Mouse (Mus musculus) midbrain, embryonic 12.5 days (tissue): ENCODE data around the gene Hmx3. TPM values are rescaled to one million over a fixed set of nuclear protein-coding genes. Genes with fewer than 3 reads are reported as not detected.

ENCODE experiments used
- ATAC-seq: fragments of 200-750 bp; cut with Nextera tagmentation; 2 replicates; pipeline ENCODE4 v1.8.0; 2017; ENCODE audit warnings: low read depth, moderate TSS enrichment, moderate library complexity; ENCODE audit not compliant: low FRiP score
- H3K27ac ChIP-seq: fragments of 300-500 bp; sonication (generic); replicated peaks from 2 replicates; pipeline ENCODE4 v1.5.1; 2016; ENCODE audit warnings: mild to moderate bottlenecking
- H3K27me3 ChIP-seq: fragments of 300-500 bp; sonication (generic); 2 replicates; pipeline ENCODE4 v1.6.1; 2016; ENCODE audit warnings: mild to moderate bottlenecking
- H3K36me3 ChIP-seq: fragments of 300-500 bp; sonication (generic); 2 replicates; pipeline ENCODE4 v1.6.1; 2016
- H3K4me1 ChIP-seq: fragments of 300-500 bp; sonication (generic); 2 replicates; pipeline ENCODE4 v1.6.1; 2016
- H3K4me2 ChIP-seq: fragments of 300-500 bp; sonication (generic); replicated peaks from 2 replicates; pipeline ENCODE4 v1.6.1; 2016; ENCODE audit warnings: mild to moderate bottlenecking, moderate library complexity
- H3K4me3 ChIP-seq: fragments of 300-500 bp; sonication (generic); 2 replicates; pipeline ENCODE4 v1.5.1; 2016; ENCODE audit warnings: mild to moderate bottlenecking
- H3K9ac ChIP-seq: fragments of 300-500 bp; sonication (generic); replicated peaks from 2 replicates; pipeline ENCODE4 v1.6.1; 2016; ENCODE audit warnings: mild to moderate bottlenecking, moderate library complexity
- H3K9me3 ChIP-seq: fragments of 300-500 bp; sonication (generic); 2 replicates; pipeline ENCODE4 v1.6.1; 2016; ENCODE audit warnings: mild to moderate bottlenecking
- WGBS: fragments of 180-500 bp; shearing (Covaris S2); methylation state at CpG from one replicate; pipeline ENCODE4 v1.1.7; 2016; 5-methylcytosine and 5-hydroxymethylcytosine counted together
- polyA plus RNA-seq: library from polyadenylated mRNA; unstranded; fragments of >200 nt; fragmentation: Nextera tagmentation; extraction: Ambion mirVana; gene quantifications from 2 replicates; pipeline ENCODE4 v1.2.1, GENCODE M21; 2016

Hmx3 gene
- polyA plus RNA-seq, 1 experiment from 2014 or later, result 0.11 TPM

GRCm38 (mm10) chr7:131559986-131560696 lies 17.5 kb downstream of the Hmx3 start, which contains the start of gene Bub3:
TSS of gene Bub3 (plus strand) at chr7:131560222.
- H3K36me3 ChIP-seq, result peaks cover 26% of the 10 kb centered on the region
- WGBS, result under 1% methylated on average over 45 of the region's 51 CpGs
- H3K4me3 ChIP-seq, result peak within 1 kb of the TSS; percentile 80
- H3K9ac ChIP-seq, result peak within 1 kb of the TSS; percentile 80
- H3K4me1 ChIP-seq, result peaks cover 31% of the 10 kb centered on the region
- peaks cover 41% of the 10 kb centered on the region for H3K27me3 ChIP-seq
- peak; percentile 93 for ATAC-seq
- peak within 1 kb of the TSS; percentile 90 for H3K27ac ChIP-seq
- no peaks in the 10 kb centered on the region for H3K9me3 ChIP-seq
- H3K4me2 ChIP-seq, result peak within 1 kb of the TSS; percentile 76

GRCm38 (mm10) chr7:131560697-131561042 lies 18.0 kb downstream of the Hmx3 start:
- WGBS, result under 1% methylated on average over 14 of the region's 14 CpGs
- peak overlapping the region; percentile 90 for H3K27ac ChIP-seq
- peaks cover 28% of the 10 kb centered on the region for H3K36me3 ChIP-seq
- H3K27me3 ChIP-seq, result peaks cover 36% of the 10 kb centered on the region
- no peaks in the 10 kb centered on the region for H3K9me3 ChIP-seq
- H3K4me2 ChIP-seq, result peak overlapping the region; percentile 76
- peak overlapping the region; percentile 80 for H3K9ac ChIP-seq
- H3K4me1 ChIP-seq, result peaks cover 29% of the 10 kb centered on the region
- H3K4me3 ChIP-seq, result peak overlapping the region; percentile 80
- ATAC-seq, result peak; percentile 59

DNA sequence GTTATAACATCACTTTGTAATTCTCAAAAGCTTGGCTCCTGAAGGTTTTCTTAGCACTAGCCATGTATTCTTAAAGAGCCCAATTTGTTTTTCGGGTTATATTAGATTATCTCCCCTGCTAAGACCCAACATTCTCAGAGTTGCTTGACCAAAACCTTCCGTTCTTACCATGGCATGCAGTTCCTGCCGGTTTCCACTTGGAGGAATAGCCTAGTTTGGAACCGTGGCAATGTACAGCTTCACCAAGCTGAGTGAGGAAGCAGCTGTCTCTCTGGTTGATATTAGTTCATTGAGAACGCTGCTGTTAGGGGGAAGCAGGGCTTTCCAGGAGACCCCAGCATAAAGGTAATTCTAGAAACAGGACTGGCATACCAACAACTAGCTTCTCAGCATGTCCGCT lies 32.6 kb downstream of the Hmx3 start:
- no peak overlapping the region for H3K9ac ChIP-seq
- H3K36me3 ChIP-seq, result peaks cover 38% of the 10 kb centered on the region
- no peak for ATAC-seq
- H3K4me1 ChIP-seq, result no peaks in the 10 kb centered on the region
- H3K9me3 ChIP-seq, result no peaks in the 10 kb centered on the region
- H3K4me3 ChIP-seq, result no peak overlapping the region
- 79% methylated on average over 6 of the region's 6 CpGs for WGBS
- no peak overlapping the region for H3K4me2 ChIP-seq
- H3K27ac ChIP-seq, result no peak overlapping the region
- no peaks in the 10 kb centered on the region for H3K27me3 ChIP-seq

GRCm38 (mm10) chr7:131582178-131582577 lies 39.5 kb downstream of the Hmx3 start:
- H3K9ac ChIP-seq, result no peak overlapping the region
- H3K4me3 ChIP-seq, result no peak overlapping the region
- 68% methylated on average over 9 of the region's 9 CpGs for WGBS
- H3K4me2 ChIP-seq, result no peak overlapping the region
- no peaks in the 10 kb centered on the region for H3K36me3 ChIP-seq
- H3K9me3 ChIP-seq, result no peaks in the 10 kb centered on the region
- no peaks in the 10 kb centered on the region for H3K4me1 ChIP-seq
- H3K27ac ChIP-seq, result no peak overlapping the region
- no peak for ATAC-seq
- H3K27me3 ChIP-seq, result peaks cover 13% of the 10 kb centered on the region

- ATAC-seq, result no peak
- Histone ChIP-seq H3K4me3 (no peak overlapping the region), H3K27me3 (peaks cover 22% of the 10 kb centered on the region), H3K4me1 (no peaks in the 10 kb centered on the region), H3K27ac (no peak overlapping the region), H3K36me3 (no peaks in the 10 kb centered on the region), H3K9me3 (no peaks in the 10 kb centered on the region), H3K9ac (no peak overlapping the region), H3K4me2 (no peak overlapping the region)
- WGBS, result 88% methylated on average over 5 of the region's 5 CpGs
Observed at GRCm38 (mm10) chr7:131585551-131585950, 42.9 kb downstream of the Hmx3 start.

Other genes starting within 250 kb of the Hmx3 start
- gene Cuzd1, start 220.6 kb upstream of the Hmx3 start, polyA plus RNA-seq, result not detected in 2 replicates
- not detected in 2 replicates for gene Fam24b, start 213.4 kb upstream of the Hmx3 start, polyA plus RNA-seq
- not detected in 2 replicates for gene Fam24a, start 209.0 kb upstream of the Hmx3 start, polyA plus RNA-seq
- 19.2 and 19.6 TPM in 2 replicates for gene 2310057M21Rik, start 180.1 kb upstream of the Hmx3 start, polyA plus RNA-seq
- gene Pstk, start 171.7 kb upstream of the Hmx3 start, polyA plus RNA-seq, result 57.0 and 57.7 TPM in 2 replicates
- gene Ikzf5, start 132.3 kb upstream of the Hmx3 start, polyA plus RNA-seq, result 20.9 and 23.6 TPM in 2 replicates
- 90.7 and 98.2 TPM in 2 replicates for gene Acadsb, start 132.3 kb upstream of the Hmx3 start, polyA plus RNA-seq
- 0.34 and 0.56 TPM in 2 replicates for gene Hmx2, start 5.9 kb downstream of the Hmx3 start, polyA plus RNA-seq
- 229 and 246 TPM in 2 replicates for gene Bub3, start 17.4 kb downstream of the Hmx3 start, polyA plus RNA-seq